ENCODE assay signal across 8 mouse cellular contexts in genomic region chr5:23416286-23416643, GRCm38 (mm10). TPM values are rescaled to one million over a fixed set of nuclear protein-coding genes. Genes with fewer than 3 reads are reported as not detected.
DNase-seq lines count a peak whose midpoint lies in the region; ATAC-seq and TF ChIP-seq lines count a peak whose summit lies in the region.

No protein-coding gene starts in this region.

- ATAC-seq in lung, postnatal 0 days: peak; percentile 30

- H3K36me3 ChIP-seq in lung, postnatal 0 days (ENCODE audit: insufficient read depth, low read length): no peaks in the 10 kb centered on the region
- peaks cover 1% of the 10 kb centered on the region; the same call in 1 of the 2 replicates for H3K36me3 ChIP-seq in liver, adult 2 months (ENCODE audit: control insufficient read depth, insufficient read depth, low read length)
- peaks cover 5% of the 10 kb centered on the region for H3K36me3 ChIP-seq in small intestine, adult 2 months (ENCODE audit: control insufficient read depth, insufficient read depth, low read length)

- no peak for TF ChIP-seq POLR2A in cerebellum, adult 2 months (IDR thresholded peaks at IDR 0.05; ENCODE audit: borderline replicate concordance, insufficient read depth, low read length)
- no peak for TF ChIP-seq POLR2A in liver, adult 2 months (IDR thresholded peaks at IDR 0.05; ENCODE audit: extremely low read depth, insufficient read depth, low read length)
- TF ChIP-seq POLR2A in small intestine, adult 2 months (IDR thresholded peaks at IDR 0.05; ENCODE audit: low read depth, low read length): no peak

- no peak for DNase-seq in cerebellum, adult 2 months
- no peak for DNase-seq in cerebellum, adult 9-11 months
- peak; percentile 49 for DNase-seq in lung, postnatal 0 days (ENCODE audit: low spot score)
- no peak for DNase-seq in lung, postnatal 36 days
- DNase-seq in liver, adult 2 months (ENCODE audit: extremely low read depth, low read depth, low spot score): no peak
- DNase-seq in right cerebral cortex, adult 2 months (ENCODE audit: low spot score in 2 of 2): no peak
- no peak for DNase-seq in left cerebral cortex, postnatal 10 days (ENCODE audit: extremely low spot score in 1 of 2, low spot score in 2 of 2)

- no peak for TF ChIP-seq EP300 in lung, postnatal 0 days (IDR thresholded peaks at IDR 0.05)

- H3K9me3 ChIP-seq in lung, postnatal 0 days (ENCODE audit: low read length): no peaks in the 10 kb centered on the region

- H3K4me2 ChIP-seq in lung, postnatal 0 days (replicated peaks; ENCODE audit: low read depth, low read length): no peak overlapping the region

- H3K79me2 ChIP-seq in liver, adult 2 months (ENCODE audit: control insufficient read depth, insufficient read depth, low read length): peaks cover 13% of the 10 kb centered on the region; the same call in 1 of the 2 replicates

- no peak overlapping the region for H3K9ac ChIP-seq in lung, postnatal 0 days (replicated peaks; ENCODE audit: low read depth)
- H3K9ac ChIP-seq in liver, adult 2 months (ENCODE audit: low read depth, low read length): 0 out of 2 replicates have a peak overlapping the region, but pooled peaks have one; percentile 21

- 35% methylated on average over 6 of the region's 6 CpGs for WGBS in cerebellum, adult 2 months
- WGBS in lung, postnatal 0 days: 48% methylated on average over 6 of the region's 6 CpGs
- WGBS in liver, adult 2 months: 55% methylated on average over 6 of the region's 6 CpGs
- 28% methylated on average over 6 of the region's 6 CpGs for WGBS in small intestine, adult 2 months

- peak overlapping the region; percentile 31; the same call in 1 of the 2 replicates for H3K27ac ChIP-seq in cerebellum, adult 2 months (ENCODE audit: insufficient read depth, low read length)
- H3K27ac ChIP-seq in lung, postnatal 0 days (ENCODE audit: low read length): peak overlapping the region; percentile 55
- H3K27ac ChIP-seq in liver, adult 2 months (replicated peaks; ENCODE audit: insufficient read depth, low read depth, low read length): no peak overlapping the region
- H3K27ac ChIP-seq in small intestine, adult 2 months (ENCODE audit: insufficient read depth, low read depth, low read length): peak overlapping the region; percentile 46

- H3K4me1 ChIP-seq in cerebellum, adult 2 months (ENCODE audit: control insufficient read depth, insufficient read depth, low read length): peaks cover 7% of the 10 kb centered on the region; the same call in 1 of the 2 replicates
- peaks cover 16% of the 10 kb centered on the region for H3K4me1 ChIP-seq in lung, postnatal 0 days (ENCODE audit: insufficient read depth, low read depth, low read length)
- H3K4me1 ChIP-seq in liver, adult 2 months (ENCODE audit: control insufficient read depth, insufficient read depth, low read length): peaks cover 53% of the 10 kb centered on the region
- H3K4me1 ChIP-seq in small intestine, adult 2 months (ENCODE audit: control insufficient read depth, insufficient read depth, insufficient read length, low read length): peaks cover 17% of the 10 kb centered on the region

- no peak for TF ChIP-seq CTCF in cerebellum, adult 2 months (IDR thresholded peaks at IDR 0.05; ENCODE audit: borderline replicate concordance, insufficient read depth, low read depth, low read length)
- no peak for TF ChIP-seq CTCF in lung, postnatal 0 days (IDR thresholded peaks at IDR 0.05)
- no peak for TF ChIP-seq CTCF in liver, adult 2 months (IDR thresholded peaks at IDR 0.05; ENCODE audit: low read depth, low read length)
- no peak for TF ChIP-seq CTCF in small intestine, adult 2 months (IDR thresholded peaks at IDR 0.05; ENCODE audit: extremely low read depth, insufficient read length, insufficient replicate concordance, low read depth, low read length)

- H3K27me3 ChIP-seq in cerebellum, adult 2 months (ENCODE audit: control insufficient read depth, insufficient read depth, low read length): no peaks in the 10 kb centered on the region
- H3K27me3 ChIP-seq in lung, postnatal 0 days (replicated peaks; ENCODE audit: insufficient read depth, low read length): no peaks in the 10 kb centered on the region
- H3K27me3 ChIP-seq in liver, adult 2 months (ENCODE audit: control insufficient read depth, insufficient read depth, low read length): no peaks in the 10 kb centered on the region
- H3K27me3 ChIP-seq in small intestine, adult 2 months (ENCODE audit: control insufficient read depth, insufficient read depth, low read length): no peaks in the 10 kb centered on the region

- intact Hi-C loops in left cerebral cortex, postnatal 10 days (cut with DNase I): loop anchor here (5.0 kb wide), 1 partner anchor 46 kb away; no protein-coding TSS in a partner anchor

- peak overlapping the region; percentile 43 for H3K4me3 ChIP-seq in cerebellum, adult 2 months (replicated peaks; ENCODE audit: insufficient read depth, low read depth, low read length)
- no peak overlapping the region for H3K4me3 ChIP-seq in lung, postnatal 0 days (ENCODE audit: low read depth, low read length)
- no peak overlapping the region for H3K4me3 ChIP-seq in liver, adult 2 months (ENCODE audit: insufficient read depth, low read depth, low read length)
- no peak overlapping the region for H3K4me3 ChIP-seq in small intestine, adult 2 months (ENCODE audit: low read depth, low read length)

RNA-seq across cellular contexts. Expression of gene Kmt2e, which starts 18.0 kb away (rescaled TPM):
- 46.6 and 56.7 TPM in 2 replicates for polyA plus RNA-seq in cerebellum, adult 2 months (2012; rRNA removed)
- polyA plus RNA-seq in lung, postnatal 0 days (2015; fragmentation: Nextera tagmentation; extraction: Ambion mirVana): 97.3 and 106 TPM in 2 replicates
- 19.1 and 23.2 TPM in 2 replicates for total RNA-seq in liver, adult 2 months (2014; rRNA removed)
- 5.5 and 8.1 TPM in 2 replicates for polyA plus RNA-seq in liver, adult 2 months (2012; rRNA removed)
- polyA plus RNA-seq in small intestine, adult 2 months (2012; rRNA removed): 5.3 and 12.2 TPM in 2 replicates
- total RNA-seq in left cerebral cortex, postnatal 10 days (2021): 100 to 1,000 TPM; 126 TPM
